Mouse (Mus musculus) lung, adult 2 months (tissue): ENCODE results near the gene Rap1gap.

Source experiments
- CTCF ChIP-seq: fragments of 200-500 bp; IDR thresholded peaks from 2 replicates; pipeline ENCODE4 v1.5.1; 2011; ENCODE audit warnings: mild to moderate bottlenecking, low read length, control low read depth; ENCODE audit not compliant: insufficient read depth
- POLR2A ChIP-seq: fragments of 200-500 bp; IDR thresholded peaks from 2 replicates; pipeline ENCODE4 v1.6.1; 2011; ENCODE audit warnings: low read depth, mild to moderate bottlenecking, control low read depth, low read length, borderline replicate concordance; ENCODE audit errors: extremely low read depth

DNA sequence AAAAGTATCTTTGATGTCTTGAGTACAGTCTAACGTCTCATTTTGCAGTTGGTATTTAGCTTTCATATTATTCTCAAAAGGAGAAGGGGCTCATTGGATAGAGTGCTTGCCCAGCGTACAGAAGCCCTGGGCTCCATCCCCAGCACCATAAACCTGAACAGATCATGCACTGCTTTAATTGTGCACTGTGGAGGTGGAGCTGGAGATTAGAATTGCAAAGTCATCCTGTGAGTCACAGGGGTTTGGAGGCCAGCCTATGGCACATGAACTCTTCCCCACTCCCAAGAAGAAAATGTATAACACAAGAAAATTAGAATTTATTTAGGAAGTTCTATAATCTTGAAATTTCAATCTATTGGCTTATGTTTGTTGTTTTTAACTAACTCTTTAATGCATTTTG lies 21.1 kb upstream of the Rap1gap start:
- TF ChIP-seq CTCF (no peak), POLR2A (no peak)
